In the genomic region with DNA sequence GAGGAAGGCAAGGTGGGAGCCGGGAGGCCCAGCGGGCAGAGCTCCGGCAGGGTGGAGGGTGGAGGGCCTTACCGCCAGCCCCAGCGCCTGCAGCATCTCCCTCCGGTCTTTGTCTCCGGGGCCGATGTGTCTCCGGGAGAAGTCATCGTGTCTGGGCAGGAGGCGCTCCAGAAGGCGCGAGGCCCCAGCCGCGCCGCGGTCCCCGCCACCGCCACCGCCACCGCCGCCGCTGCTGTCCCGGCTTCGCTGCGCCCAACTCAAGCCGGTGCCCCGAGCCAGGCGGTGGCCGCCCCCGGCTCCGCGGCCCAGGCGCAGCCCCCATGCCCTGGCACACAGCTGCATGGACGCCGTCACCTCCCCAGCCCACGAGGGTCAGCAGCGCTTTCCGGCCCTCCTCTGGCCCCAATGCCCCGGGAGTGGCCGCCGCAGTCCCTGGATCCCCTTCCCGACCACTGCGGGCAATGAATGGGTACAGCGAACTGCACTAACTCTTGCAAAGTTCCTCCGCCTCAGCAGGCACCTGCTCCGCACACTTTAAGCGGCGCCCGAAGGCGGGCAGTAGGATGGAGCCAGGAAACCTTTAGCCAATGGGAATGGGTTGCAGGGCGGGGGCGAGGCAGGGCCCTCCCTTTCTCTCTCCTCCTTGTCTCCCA, we compare ENCODE assay signal across 8 mouse cellular contexts. TPM values are rescaled to one million over a fixed set of nuclear protein-coding genes. Genes with fewer than 3 reads are reported as not detected.
DNase-seq lines count a peak whose midpoint lies in the region; ATAC-seq lines count a peak whose summit lies in the region.

TSS of gene Gldc (minus strand) at position 511 of the 653 bp plus-strand sequence.

- H3K27ac ChIP-seq in hindbrain, embryonic 10.5 days, result peak within 1 kb of the TSS; percentile 94
- H3K27ac ChIP-seq in lung, embryonic 15.5 days, result no peak within 1 kb of the TSS

- H3K27me3 ChIP-seq in hindbrain, embryonic 10.5 days (ENCODE audit: insufficient read depth, poor library complexity, severe bottlenecking), result peaks cover 17% of the 10 kb centered on the region
- H3K27me3 ChIP-seq in lung, embryonic 15.5 days, result peaks cover 43% of the 10 kb centered on the region

- H3K9me3 ChIP-seq in hindbrain, embryonic 10.5 days, result no peaks in the 10 kb centered on the region
- no peaks in the 10 kb centered on the region for H3K9me3 ChIP-seq in lung, embryonic 15.5 days

- H3K4me3 ChIP-seq in hindbrain, embryonic 10.5 days, result peak within 1 kb of the TSS; percentile 69
- peak within 1 kb of the TSS; percentile 42 for H3K4me3 ChIP-seq in lung, embryonic 15.5 days

- peaks cover 25% of the 10 kb centered on the region for H3K4me1 ChIP-seq in hindbrain, embryonic 10.5 days (replicated peaks)
- H3K4me1 ChIP-seq in lung, embryonic 15.5 days, result peaks cover 13% of the 10 kb centered on the region; the same call in 1 of the 2 replicates

- peaks cover 9% of the 10 kb centered on the region; the same call in 1 of the 2 replicates for H3K36me3 ChIP-seq in hindbrain, embryonic 10.5 days
- no peaks in the 10 kb centered on the region for H3K36me3 ChIP-seq in lung, embryonic 15.5 days

- peak within 1 kb of the TSS; percentile 23 for H3K9ac ChIP-seq in lung, embryonic 15.5 days

- under 1% methylated on average over 53 of the region's 53 CpGs for WGBS in hindbrain, embryonic 10.5 days
- WGBS in lung, embryonic 15.5 days, result under 1% methylated on average over 41 of the region's 53 CpGs

- H3K4me2 ChIP-seq in lung, embryonic 15.5 days, result peak within 1 kb of the TSS; percentile 97

- ATAC-seq in frontal cortex, adult (ENCODE audit: low TSS enrichment), result peak; percentile 89
- ATAC-seq in lung, embryonic 15.5 days (ENCODE audit: borderline replicate concordance, extremely low read depth, low FRiP score, low TSS enrichment), result peak; percentile 79; the same call in 1 of the 2 replicates

- DNase-seq in WW6 (ENCODE audit: low read depth, low spot score), result peak; percentile 76
- peak; percentile 66 for DNase-seq in cerebellum, adult 9-10 months
- DNase-seq in hindbrain, embryonic 10.5 days (ENCODE audit: low spot score), result peak; percentile 86
- peak; percentile 56 to 74 for DNase-seq in layer of hippocampus, postnatal 10 days (ENCODE audit: low spot score in 2 of 2)
- peak; percentile 46 for DNase-seq in retina, postnatal 7 days (ENCODE audit: low read depth, low spot score)
- no peak for DNase-seq in spleen, adult 18-20 months

RNA-seq across cellular contexts. Expression of gene Gldc, which starts in this region (rescaled TPM):
- polyA plus RNA-seq in hindbrain, embryonic 10.5 days (2016; fragmentation: Nextera tagmentation; extraction: Ambion mirVana), result 26.9 and 27.6 TPM in 2 replicates
- 10 to 100 TPM; 22.6 to 24.5 TPM for total RNA-seq in layer of hippocampus, postnatal 10 days (2021)
- 0.65 TPM in 2 replicates for polyA plus RNA-seq in lung, embryonic 15.5 days (2015; fragmentation: Nextera tagmentation; extraction: Ambion mirVana)

Comparison
In these comparisons a context has a peak if more than half of its experiments do, and no peak if none do; other contexts are left out.
1. RNA of gene Gldc (polyA plus RNA-seq): 26.9 to 27.6 TPM in hindbrain, embryonic 10.5 days; 0.65 TPM in lung, embryonic 15.5 days; every median in the first group is over 10 times any median in the second.
2. Peak in ATAC-seq, H3K4me3 ChIP-seq, H3K9ac ChIP-seq and H3K4me2 ChIP-seq in lung, embryonic 15.5 days; RNA of the gene not detected or under 1 TPM.
3. DNase-seq: peak in WW6 (single experiment), cerebellum, adult 9-10 months (single experiment), hindbrain, embryonic 10.5 days (single experiment), layer of hippocampus, postnatal 10 days (2 of 2) and retina, postnatal 7 days (single experiment); none in spleen, adult 18-20 months (0 of 2).